Mouse (Mus musculus) monocyte, adult 5-6 weeks (primary cell): ENCODE measurements around the gene Slc32a1. TPM values are rescaled to one million over a fixed set of nuclear protein-coding genes. Genes with fewer than 3 reads are reported as not detected.
A peak's percentile ranks its signal among the peaks of the same experiment; 100 is the strongest.

Experiments
- ATAC-seq: fragments of 153-309, 156-312 bp; replicated peaks from 2 replicates; pipeline ENCODE4 v1.8.0; 2017; ENCODE audit warnings: mild to moderate bottlenecking; ENCODE audit not compliant: low TSS enrichment, insufficient number of reproducible peaks, severe bottlenecking, poor library complexity, low FRiP score
- total RNA-seq: library from RNA; stranded (forward); fragments of 200-1000, 200-491, 200-594 nt; gene quantifications from 3 replicates; pipeline ENCODE4 v1.2.3, GENCODE M21; 2017

Slc32a1 gene
- total RNA-seq, 1 experiment from 2014 or later, result not detected

DNA sequence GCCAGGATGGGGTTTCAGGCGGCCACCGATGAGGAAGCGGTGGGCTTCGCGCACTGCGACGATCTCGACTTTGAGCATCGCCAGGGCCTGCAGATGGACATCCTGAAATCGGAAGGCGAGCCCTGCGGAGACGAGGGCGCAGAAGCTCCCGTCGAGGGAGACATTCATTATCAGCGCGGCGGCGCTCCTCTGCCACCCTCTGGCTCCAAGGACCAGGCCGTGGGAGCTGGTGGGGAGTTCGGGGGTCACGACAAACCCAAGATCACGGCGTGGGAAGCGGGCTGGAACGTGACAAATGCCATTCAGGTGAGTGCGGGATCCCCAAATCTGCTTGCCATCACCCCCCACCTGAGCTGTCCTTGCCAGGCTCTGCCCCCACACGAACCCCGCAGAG lies 756 bp downstream of the Slc32a1 start:
- no peak for ATAC-seq

DNA sequence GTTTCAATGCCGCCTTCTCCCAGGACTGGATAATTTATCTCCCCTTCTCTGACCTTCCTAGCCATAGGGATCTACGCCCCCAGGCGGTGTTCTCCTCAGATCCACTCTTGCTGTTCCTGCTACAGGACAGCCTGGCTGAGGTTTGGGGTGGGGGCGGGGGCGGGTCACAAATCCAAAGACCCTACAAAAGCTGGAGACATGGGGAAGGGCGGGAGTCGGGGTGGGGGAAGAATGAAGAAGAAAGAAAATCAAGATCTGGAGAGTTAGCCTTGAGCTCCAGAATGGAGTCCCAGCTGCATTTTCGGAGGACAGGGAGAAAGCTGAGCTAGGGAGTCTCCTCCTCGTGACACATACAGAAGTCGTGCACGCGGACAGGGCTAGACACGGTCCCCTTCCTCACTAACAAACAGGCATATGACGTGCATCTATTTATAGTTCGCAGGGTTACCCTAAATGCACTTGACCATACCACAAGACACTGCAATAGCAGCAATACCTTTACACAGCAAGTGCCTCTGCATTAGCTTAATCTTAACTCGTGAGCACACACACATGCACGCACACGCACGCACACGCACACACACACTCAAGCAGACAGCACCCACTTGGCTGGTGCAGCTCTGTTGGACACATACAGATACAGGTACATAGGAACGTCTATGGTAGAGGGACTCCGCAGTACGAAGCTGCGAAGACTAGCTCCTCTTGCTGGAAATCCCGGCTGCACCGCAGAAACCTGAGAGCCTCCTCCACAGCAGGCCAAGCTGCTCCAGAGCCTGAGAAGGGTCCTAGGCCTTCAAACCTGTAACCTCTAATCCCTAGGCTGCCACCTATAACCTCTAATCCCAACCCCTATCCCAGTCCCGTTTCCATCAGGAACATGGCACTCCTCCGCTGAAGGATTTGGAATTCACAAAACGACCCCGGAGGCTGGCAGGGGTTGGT lies 1.4 kb downstream of the Slc32a1 start:
- no peak for ATAC-seq

DNA sequence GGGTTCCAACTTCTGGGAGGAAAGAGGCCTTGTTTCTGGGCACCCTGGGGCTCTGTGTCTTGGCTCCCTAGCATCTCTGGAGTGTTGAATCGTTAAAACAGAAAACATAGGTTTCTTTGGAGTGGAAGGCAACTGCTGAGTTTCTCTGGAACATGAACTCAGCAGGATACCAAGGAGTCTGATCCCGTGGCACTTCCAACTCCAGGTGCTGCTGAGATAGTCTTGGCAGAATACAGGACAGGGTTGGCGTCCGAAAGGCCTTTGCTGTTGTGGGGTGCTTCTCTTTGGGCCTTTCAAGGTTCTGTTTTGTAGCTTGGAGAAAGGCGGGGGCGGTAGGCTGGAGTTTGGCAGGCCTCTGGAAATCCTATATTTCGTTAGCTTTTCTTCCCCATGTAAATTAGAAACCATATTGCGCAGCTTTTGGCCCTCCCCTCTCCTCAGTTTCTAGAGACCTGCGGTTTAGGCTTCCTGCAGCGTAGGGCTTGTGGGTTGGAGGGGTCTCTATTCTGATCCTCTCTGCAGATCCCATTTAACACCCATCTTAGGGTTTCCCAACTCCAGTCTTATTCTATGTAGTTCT lies 2.2 kb downstream of the Slc32a1 start:
- ATAC-seq, result no peak

DNA sequence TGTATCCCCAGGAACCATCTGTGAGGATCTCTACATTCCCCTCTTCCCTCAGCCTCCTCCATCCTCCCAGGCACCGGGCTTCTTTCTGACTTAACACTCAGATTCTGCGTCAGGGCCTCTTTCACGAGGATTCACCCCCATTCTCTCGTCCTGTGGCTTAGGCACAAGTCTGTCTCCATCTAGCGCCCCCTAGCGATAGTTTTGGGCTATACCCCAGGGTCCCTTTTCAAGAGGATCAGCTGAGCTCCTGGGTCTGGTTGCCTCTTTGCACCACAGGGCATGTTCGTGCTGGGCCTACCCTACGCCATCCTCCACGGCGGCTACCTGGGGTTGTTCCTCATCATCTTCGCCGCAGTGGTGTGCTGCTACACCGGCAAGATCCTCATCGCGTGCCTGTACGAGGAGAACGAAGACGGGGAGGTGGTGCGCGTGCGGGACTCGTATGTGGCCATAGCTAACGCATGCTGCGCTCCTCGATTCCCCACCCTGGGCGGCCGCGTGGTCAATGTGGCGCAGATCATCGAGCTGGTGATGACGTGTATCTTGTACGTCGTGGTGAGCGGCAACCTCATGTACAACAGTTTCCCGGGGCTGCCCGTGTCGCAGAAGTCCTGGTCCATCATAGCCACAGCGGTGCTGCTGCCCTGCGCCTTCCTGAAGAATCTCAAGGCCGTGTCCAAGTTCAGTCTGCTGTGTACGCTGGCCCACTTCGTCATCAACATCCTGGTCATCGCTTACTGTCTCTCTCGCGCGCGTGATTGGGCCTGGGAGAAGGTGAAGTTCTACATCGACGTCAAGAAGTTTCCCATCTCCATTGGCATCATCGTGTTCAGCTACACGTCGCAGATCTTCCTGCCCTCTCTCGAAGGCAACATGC lies 3.2 kb downstream of the Slc32a1 start:
- peak; percentile 20; the same call in 1 of the 2 replicates for ATAC-seq

DNA sequence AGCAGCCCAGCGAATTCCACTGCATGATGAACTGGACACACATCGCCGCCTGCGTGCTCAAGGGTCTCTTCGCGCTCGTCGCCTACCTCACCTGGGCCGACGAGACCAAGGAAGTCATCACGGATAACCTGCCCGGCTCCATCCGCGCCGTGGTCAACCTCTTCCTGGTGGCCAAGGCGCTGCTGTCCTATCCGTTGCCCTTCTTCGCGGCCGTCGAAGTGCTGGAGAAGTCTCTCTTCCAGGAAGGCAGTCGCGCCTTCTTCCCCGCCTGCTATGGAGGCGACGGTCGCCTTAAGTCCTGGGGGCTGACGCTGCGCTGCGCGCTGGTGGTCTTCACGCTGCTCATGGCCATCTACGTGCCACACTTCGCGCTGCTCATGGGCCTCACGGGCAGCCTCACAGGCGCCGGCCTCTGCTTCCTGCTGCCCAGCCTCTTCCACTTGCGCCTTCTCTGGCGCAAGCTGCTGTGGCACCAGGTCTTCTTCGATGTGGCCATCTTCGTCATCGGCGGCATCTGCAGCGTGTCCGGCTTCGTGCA lies 3.9 kb downstream of the Slc32a1 start:
- ATAC-seq, result no peak

DNA sequence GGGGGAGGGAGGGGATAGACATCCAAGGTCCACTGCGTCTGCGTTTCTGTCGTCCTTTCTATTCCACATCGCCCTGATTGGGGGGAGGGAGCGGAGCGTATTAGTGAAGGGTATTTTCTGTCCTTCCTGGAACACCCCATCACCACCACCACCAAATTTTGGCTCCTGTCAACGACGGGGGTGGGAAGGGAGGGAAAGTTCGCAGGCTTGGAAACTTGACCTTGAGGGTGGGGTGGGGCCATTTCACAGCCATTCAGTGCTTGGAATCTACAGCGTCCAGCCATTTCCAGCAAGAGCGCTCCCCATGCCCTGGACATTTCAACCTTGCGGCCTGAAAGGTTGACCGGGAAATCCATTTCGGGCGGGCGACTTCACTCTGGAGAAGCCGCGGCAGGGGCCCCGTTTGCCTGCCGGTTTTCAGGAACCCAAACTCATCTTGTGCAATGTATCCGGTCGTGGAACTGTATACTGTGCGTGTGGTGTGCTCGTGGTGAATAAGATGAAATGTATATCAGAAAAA lies 4.7 kb downstream of the Slc32a1 start:
- ATAC-seq, result no peak

DNA sequence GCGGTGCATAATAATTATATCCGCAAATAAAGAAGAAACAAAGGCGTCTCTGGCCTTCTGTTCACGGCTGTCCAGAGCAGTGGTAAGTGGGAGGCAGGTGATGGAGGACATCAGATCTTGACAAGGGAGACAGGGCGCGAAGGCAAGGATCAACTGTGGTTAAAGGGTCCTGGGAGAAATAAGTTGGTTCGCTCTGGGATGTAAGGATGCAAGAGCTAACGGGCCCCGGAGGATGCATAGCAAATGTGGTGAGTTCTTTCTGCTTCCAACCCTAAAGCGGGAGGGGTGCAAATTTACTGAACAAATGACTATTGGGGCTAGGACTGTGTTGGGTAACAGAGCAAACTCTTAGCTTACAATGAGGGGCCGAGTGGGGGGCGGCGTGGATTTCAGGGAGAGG lies 5.1 kb downstream of the Slc32a1 start:
- no peak for ATAC-seq

DNA sequence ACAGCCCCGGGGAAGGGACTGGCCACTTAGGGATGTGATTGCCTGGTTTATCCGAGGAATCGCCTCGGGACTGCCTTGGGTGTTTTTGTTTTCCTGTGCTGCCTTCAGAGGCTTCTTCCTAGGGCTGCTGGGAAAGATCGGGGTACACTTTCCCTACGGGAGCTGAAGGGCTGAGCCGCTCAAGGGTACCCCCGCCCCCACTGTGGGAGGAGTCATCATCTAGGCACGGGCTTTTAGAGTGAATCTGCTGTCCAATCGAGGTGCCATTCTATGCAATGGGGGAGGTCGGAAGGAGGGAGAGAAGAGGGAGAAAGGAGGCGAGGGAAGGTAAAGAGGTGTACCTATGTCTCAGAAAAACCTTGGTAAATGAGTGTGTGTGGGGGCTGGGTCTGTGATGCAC lies 5.7 kb downstream of the Slc32a1 start:
- ATAC-seq, result no peak

DNA sequence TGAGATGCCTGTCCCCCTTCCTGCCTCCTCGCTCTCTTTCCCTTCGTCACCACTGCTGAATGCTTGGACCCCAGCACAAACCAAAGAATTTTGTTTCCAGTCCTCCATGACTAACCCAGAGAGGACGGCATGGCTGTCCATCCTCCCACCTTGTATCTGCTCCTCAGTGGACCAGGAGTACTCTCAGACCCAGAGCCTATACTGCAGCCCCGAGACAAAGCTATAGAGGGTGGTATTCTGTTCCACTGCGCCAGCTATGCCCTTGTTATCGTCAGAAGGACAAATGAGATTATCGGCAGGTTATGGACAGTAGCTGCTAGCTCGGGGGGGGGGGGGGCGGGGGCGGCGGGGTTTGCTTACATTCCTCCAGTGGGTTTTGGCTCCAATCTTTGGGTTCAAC lies 6.2 kb downstream of the Slc32a1 start:
- no peak for ATAC-seq

DNA sequence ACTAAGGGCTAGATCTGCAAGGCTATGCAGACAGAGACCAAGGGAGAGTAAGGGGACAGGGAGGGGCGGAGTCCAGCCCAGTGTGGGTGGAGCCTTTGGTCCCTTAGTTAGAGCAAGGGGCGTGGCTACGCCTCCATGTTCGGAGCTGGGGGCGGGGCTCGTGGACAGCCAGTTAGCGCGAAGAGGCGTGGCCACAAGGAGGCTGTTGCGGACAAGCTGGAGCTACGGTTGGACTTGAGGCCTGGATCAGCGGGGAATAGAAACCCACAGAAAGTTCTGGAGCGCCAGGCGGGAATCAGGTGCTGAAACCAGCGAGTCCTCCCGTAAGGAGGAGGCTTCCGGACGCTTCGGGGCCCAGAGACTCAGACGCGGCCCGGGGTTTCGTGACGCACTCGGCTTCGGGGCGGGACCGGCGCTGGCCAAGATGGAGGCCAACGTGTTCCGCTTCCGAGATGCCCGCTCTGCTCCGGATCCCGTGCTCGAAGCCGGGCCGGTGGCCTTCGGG lies 14.2 kb downstream of the Slc32a1 start, which contains the start of gene Actr5:
TSS of gene Actr5 (plus strand) at position 171 of the 505 bp plus-strand sequence.
- peak; percentile 97 for ATAC-seq

DNA sequence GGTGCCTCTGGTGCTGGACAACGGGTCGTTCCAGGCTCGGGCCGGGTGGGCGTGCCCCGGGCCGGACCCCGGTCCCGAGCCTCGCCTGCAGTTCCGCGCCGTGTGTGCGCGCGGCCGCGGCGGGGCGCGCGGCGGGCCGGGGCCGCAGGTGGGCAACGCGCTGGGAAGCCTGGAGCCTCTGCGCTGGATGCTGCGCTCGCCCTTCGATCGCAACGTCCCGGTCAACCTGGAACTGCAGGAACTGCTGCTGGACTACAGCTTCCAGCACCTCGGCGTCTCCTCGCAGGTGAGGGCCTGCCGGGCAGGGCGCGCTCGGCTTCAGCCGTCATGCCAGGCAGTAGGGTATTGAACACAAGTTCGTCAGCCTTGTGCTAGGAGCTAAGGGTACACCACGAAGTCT lies 14.7 kb downstream of the Slc32a1 start:
- ATAC-seq, result no peak

DNA sequence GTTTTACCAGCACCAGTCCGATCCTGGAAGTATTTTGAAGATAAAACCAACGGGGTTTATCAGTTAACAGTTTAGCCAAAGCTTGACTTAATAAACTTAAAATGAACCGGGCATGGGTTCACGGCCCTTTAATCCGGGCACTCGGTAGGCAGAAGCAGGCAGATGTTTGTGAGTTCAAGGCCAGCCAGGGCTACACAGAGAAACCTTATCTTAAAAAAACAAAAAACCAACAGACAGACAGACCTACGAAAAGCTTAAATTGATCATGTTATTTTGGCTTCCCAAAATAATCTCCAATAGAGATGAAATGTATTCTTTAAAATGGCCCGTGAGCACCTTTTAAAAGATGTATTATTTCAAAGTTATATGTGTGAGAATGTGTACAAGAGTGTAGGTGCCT lies 15.1 kb downstream of the Slc32a1 start:
- ATAC-seq, result no peak

DNA sequence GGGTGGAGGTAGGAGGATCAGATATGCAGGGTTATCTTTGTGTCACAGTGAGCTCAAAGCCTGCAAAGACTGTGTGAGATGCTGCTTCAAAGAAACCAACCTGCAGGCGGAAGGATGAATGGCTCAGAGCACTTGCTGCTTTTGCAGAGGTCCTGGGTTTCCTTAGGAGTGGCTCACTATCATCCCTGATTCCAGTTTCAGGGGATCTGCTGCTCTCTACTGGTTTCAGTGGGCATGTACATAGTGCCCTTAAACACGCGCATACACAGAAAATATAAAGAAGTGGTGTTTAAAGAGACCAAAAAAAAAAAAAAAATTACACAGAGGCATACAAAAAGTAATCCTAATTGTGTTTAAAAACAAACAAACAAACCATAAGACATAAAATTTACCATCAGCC lies 18.3 kb downstream of the Slc32a1 start:
- ATAC-seq, result no peak

DNA sequence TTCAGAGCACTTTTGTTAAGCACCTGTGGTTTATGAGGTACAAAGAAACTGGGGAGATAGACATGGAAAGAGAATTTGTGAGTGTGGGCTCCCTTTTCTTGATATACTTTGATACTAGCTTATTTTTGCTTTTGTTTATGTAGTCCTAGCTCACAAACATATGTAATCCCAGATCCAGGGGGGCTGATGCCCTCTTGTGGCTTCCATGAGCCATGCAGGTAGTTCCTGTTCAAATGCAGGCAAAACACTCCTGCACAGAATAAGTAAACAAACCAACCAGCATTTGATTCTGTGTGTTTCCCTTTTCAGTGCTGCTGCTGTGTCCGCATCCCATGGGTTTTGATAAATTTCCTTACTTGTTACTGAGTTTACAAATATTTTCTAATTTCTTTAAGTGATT lies 18.8 kb downstream of the Slc32a1 start:
- ATAC-seq, result no peak

DNA sequence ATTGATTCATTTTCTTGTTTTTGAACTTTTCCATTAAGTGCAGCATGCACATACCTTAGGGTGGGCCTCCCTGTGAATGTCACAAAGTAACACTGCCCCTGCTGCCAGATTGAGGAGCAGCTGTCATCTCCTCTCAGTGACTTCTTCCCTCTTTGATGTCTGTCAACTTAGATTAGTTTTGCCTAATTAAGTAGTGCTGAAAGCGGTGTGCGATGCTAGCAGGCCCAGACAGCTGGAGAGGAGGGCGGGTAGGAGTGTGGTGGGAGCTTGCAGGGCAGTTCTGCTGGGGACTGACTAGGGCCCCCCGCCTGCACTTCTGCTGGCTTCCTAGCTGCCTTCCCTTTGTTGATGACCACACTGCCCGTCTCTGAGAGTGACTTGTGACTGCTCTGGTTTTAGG lies 21.3 kb downstream of the Slc32a1 start:
- ATAC-seq, result no peak

DNA sequence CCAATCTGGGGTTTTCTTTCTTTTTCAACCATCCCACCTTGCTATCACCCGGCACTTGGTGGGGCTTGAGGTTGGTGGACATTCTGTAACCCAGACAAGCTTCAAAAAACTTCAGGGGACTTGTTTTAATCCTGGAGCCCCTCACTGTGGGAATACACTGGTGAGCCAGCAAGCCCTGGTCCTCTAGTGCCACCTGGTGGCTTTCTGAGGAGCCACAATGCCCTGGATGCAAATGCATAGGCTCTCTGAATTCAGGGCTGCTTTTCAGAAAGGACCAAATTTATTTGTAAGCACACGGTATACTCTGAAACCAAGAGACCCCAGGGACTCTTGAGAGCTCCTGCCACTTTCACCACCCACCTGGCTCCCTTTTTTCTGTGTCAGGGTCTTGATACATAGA lies 31.3 kb downstream of the Slc32a1 start:
- ATAC-seq, result 0 out of 2 replicates have a peak, but pooled peaks have one; percentile 40

DNA sequence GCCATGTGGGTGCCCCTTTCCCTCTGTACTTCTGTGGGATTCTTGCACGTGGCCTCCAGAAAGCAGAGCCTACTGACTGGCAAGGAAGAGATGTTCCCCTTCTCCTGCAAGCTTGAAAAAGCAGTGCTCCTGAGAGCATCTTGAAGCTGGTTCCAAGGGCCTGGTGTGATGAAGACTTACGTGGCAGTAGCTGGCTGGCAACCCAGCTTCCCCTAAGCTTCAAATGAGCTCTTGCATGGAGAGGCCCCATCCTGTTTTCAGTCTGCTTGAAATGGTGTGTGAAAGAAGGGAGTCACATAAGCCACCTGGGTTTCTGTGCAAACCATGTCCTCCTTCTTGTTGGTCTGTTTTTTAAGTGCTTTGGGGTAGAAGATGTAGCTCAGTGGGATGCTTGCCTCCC lies 32.0 kb downstream of the Slc32a1 start:
- ATAC-seq, result no peak

DNA sequence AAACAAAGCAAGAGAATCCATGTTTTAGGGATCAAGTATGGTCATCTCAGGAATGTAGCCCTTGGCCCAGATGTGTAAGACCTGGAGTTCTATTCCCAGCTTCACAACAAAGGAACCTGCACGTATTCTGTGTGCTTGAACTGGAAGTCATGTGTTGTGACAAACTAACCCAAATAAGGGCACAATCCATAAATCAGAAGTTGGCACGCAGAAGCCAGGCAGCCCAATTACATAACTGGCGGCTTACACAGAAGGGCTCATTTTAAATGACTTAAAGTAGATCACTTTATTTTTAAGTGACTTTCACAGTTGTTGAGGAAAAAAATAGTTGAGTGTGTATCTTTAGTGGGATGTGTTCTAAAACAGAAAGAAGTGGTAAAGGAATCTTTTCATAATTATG lies 33.2 kb downstream of the Slc32a1 start:
- ATAC-seq, result no peak
